Mouse (Mus musculus) cerebellum, postnatal 14 days (tissue): ENCODE data around the gene Lpcat3.

ENCODE experiments used
- DNase-seq, 2 experiments: peaks; one replicate each; pipeline ENCODE4 v3.0.0; 2021; ENCODE audit warnings: mixed read lengths in 2 of 2

Gene Lpcat3

DNA sequence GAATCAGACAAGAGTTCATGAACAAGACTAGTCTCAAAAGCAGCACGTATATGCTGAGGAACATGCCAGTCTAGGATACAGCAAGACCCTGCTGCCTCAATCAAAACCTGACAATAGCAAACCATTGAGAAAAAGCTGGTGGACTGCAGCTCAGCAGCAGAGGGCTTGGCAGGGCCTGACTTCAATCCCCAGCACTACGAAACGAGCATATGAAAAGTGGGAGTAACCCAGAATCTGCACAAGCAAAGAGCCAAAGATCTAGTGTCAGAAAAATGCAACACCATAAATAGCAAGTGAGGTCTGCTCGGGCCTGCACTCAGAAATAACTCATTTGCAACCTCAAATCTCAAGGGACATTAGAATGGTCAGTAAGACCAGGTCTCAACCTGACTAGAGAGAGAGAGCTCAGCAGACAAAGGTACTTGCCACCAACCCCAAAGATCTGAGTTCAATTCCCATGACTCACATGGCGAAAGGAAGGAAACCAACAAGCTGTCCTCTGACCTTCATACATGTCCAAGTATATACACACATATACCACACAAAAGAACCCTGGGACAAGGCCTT is 43.3 kb downstream of the Lpcat3 start:
- no peak for DNase-seq

DNA sequence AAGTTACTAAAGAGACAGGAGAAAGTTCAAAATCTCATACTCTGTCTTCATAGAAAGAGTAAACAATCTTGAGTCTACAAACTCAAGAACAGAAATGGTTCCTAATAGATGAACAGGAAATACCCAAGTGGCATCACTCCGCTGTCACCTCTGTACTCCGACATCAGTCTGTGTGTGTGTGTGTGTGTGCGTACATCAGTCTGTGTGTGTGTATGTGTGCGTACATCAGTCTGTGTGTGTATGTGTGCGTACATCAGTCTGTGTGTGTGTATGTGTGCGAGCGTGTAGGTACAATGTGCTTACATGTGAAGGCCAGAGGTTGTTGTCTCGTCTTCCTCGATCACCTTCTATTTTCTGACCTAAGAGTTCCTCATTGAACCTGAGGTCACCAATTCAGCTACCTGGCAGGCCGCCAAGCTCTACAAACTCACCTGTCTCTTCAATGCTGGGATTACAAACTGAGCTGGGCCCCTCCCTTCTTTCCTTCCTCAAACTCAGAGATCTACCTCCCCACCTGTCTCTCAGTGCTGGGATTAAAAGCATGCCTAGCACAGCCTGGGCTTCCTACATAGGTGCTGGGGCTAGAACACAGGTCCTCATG is 45.6 kb downstream of the Lpcat3 start:
- DNase-seq: no peak

DNA sequence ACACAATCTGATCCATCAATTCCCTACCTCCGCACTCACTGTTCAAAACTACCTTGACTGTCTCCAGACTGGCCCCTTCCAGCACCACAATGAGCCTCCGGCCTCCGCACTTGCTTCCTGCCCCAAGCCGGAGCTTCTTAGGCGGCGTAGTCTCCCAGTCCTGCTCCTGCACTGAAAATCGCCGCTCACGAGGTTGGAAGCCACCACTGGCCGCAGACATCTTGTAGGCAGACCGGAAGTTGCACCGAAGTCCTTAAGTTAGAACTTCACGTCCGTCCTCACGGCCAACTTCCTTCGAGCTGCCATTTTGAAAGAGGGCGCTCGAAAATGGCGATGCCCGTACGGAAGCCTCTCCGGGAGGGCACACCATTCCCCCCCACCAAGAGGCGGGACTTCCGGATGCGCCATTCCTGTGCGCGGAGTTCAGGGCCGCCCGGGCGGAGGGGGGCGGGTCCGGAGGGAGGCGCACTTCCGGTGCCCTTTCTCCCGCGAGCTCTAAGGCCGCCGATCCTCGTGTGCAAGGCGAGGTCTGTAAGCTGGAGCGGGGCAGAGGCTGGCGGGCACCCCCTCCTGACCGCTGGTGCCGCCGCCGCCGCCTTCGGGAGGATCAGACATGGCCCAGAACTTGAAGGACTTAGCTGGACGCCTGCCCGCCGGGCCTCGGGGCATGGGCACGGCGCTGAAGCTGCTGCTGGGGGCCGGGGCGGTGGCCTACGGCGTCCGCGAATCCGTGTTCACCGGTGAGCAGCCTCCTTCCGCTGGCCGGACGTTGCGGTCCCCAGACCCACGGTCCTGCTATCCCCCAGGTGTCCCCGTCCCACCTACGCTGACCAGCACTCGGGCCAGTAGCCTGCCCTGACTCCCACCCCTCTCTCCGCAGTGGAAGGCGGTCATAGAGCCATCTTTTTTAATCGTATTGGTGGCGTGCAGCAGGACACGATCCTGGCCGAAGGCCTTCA is 49.3 kb downstream of the Lpcat3 start, which contains the start of the genes Emg1 and Phb2:
Gene Emg1 (minus strand): TSS at position 355 of the 959 bp plus-strand sequence.
Gene Phb2 (plus strand): TSS at position 513 of the 959 bp plus-strand sequence.
- DNase-seq: peak; percentile 98 to 99

DNA sequence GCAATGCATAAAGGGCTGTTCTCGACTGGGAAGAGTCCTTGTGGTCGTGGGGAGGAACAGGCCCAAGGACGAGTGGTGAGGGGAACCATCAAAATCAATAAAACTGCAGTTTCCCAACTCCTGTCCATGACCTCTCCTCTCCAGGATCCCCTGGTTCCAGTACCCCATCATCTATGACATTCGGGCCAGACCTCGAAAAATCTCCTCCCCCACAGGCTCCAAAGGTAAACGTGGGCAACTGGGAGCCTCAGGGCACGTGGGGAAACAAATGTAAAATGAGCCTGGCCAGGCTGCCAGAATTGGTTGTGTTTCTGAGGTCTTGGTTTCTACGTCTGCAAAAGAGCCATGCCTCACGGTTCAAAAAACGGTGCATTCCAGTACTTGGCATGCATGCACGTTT is 50.1 kb downstream of the Lpcat3 start:
- DNase-seq: no peak

DNA sequence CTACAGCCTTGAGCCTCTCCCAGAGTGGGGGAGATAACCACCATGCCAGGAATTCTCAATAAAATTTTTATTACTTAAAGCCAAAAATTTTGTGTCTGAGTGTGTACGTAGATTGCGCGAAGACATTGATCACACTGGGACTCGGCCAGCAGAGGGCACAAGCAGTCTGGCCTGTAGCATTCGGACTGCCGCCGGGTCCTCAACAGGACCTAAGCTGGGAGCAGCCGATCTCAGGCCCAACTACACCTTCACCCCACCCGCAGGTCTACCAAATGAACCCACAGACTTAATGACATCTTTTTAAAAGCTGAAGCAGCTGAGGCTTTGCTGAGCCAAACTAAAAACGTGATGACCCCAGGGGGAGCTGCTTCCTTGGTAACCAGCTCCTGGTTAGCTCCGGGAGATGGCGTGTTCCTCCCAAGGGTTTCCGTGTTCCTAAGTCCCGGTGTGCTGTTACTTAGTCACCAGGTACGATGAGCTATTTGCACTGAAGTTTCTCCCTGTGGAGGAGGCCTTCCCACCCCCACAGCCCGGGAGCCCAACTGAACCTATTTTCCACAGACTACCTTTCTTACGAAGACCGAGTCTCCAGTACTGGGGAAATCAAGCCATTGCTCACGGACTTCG is 54.1 kb downstream of the Lpcat3 start:
- peak; percentile 58 to 67 for DNase-seq

DNA sequence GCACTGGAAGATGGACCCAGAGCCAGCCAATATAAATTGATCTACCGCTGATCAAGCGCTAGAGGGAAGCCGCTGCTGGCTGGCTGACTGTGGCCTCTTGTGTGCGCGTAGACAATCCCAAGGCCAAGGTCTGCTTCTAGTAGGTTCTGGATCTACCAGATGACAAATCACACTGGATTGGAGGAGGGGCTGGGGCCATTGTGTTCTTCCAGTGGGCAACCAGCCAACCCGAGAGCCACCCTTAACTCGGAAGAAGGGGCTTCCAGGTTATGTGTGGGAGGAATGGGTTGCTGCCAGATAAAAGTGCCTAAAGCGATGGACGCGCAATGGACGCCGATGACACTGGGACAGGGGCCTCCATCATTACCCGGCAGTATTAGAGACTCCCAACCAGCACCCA is 55.1 kb downstream of the Lpcat3 start:
- no peak for DNase-seq

DNA sequence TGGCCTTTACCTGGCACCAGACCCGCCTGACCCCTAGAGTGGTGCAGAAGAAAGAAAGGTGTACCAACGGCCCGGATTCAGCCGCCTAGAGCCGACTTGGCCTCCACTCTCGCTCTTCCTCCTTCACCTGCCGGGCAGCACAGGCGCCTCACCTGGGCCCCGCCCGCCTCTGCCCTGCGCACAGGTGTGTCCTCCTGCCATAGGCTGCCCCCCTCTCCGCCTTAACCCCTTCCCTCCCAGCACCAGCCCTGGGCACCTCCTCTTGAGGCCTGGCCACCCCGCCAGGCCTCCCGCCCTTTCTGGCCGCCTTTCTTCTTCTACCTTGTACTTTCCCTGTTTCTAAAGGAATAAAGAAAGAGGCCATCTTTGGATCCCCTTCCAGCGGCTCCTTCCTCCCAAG is 55.9 kb downstream of the Lpcat3 start:
- DNase-seq: no peak

DNA sequence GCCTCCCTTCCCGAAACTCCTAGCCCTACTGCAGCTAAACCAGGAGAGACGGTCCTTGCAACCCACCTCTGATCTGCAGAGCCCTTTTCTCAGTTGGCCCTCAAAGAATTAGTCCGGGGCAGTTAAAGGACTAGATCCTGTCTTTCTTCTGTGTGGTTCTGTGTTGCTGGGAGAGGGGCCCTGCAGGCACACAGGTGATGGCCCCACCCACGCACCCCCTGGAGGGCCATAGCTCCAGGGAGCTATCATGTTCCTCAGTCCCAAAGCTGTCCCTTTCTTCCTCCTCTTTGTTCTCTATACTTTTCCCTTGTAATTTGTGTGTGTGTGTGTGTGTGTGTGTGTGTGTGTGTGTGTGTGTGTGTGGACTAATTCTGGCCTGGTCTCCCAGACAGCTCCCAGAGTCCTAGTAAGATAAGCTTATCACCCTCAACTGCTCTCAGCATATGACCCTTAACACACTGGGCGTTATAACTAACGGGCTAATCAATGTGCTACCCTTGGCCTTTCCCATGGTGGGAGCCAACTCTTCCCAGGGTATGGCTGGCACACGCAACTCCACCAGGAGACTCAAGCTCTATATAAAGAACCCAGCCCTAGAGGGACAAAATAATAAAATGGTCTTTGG is 56.6 kb downstream of the Lpcat3 start:
- no peak for DNase-seq

DNA sequence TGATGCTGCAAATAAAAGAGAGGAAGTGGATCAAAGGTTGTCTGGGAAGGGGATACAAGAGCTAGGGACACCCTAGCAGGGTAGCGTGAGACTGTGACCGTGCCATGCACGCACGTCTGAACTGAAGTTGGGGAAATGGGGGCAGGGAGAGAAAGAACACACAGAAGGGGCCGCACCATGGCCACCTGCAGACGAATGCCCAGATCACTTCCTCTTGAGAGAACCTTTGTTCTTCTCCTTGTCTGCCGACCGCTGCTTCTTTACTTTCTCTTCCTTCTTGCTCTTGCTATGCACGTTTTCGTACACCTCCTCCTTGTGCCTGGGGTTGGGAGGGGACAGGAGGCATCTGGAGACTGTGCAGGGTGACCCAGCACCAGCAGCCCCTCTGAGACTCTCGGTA is 58.1 kb downstream of the Lpcat3 start:
- no peak for DNase-seq

DNA sequence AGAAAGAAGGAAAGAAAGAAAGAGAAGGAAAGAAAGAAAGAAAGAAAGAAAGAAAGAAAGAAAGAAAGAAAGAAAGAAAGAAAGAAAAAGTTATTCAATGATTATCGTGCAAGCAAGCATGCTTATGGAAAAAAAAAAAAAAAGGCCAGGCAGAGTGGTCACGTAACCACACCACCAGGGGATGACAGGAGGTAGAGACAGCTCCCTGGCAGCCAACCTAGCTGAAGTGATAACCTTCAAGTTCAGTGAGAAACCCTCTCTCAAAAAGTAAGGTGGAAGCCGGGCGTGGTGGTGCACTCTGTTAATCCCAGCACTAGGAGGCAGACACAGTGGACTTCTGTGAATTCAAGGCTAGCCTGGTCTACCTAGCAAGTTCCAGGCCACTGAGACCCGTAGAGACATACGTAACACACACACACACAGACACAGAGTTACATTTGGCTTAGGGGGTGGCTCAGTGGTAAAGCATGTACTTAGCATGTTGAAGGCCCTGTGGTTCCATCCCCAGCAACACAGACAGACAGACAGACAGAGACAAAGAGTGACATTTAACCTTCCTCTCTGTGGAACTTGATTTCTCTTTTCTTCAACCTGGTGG is 60.1 kb downstream of the Lpcat3 start:
- DNase-seq: no peak

DNA sequence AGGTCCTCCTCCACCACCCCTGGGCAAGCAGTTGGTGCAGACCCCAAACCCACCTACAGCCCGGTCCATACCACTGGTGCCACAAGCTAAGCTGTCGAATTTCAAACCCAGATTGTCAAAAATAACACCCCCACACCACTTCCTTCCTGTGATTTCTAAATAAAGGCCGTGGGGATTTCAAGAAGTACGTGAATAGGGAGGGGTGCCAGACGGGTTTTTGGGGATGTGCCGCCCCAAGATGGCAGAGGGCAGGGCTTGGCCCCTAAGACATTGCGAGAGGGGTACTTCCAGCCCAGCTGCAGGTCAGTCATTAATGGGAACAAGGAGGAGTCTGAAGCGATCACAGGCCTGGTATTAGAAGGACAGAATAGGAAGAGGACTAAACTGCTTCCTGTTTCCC is 60.7 kb downstream of the Lpcat3 start:
- DNase-seq: no peak

DNA sequence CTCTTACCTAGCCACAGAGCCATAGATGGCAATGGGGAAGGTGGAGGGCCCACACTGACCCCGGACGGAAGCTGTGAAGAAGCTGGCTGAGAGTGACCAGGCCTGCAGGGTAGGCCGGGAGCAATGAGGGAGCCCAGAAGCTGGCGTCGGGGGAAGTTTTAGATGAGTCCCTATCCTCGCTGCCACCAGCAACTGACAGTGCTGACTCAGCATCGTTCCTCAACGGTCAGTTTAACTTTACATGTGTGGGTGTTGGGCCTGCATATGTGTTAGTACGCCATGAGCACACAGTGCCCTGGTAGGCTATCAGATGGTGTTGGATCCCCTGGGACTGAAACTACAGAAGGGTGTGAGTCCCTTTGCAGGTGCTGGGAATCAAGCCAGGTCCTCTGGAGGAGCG is 61.6 kb downstream of the Lpcat3 start:
- no peak for DNase-seq

DNA sequence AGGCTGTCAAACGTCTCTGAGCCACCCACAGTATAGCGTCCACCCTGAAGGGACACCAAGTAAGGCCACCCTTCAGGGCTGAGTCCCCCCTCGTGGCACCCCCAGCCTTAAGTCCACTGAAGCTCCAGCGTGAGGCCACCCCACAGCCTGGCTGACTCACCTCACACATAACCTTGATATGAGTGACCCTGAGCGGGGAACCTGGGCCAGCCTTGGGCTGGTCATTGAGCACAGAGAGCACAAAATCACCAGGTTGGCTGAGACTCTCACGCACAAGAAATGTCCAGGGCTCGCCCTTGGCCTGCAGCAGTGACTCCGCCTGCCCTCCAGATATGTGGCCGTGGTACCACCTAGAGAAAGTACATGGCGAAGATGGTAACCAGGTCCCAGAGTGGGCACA is 65.8 kb downstream of the Lpcat3 start:
- DNase-seq: no peak

DNA sequence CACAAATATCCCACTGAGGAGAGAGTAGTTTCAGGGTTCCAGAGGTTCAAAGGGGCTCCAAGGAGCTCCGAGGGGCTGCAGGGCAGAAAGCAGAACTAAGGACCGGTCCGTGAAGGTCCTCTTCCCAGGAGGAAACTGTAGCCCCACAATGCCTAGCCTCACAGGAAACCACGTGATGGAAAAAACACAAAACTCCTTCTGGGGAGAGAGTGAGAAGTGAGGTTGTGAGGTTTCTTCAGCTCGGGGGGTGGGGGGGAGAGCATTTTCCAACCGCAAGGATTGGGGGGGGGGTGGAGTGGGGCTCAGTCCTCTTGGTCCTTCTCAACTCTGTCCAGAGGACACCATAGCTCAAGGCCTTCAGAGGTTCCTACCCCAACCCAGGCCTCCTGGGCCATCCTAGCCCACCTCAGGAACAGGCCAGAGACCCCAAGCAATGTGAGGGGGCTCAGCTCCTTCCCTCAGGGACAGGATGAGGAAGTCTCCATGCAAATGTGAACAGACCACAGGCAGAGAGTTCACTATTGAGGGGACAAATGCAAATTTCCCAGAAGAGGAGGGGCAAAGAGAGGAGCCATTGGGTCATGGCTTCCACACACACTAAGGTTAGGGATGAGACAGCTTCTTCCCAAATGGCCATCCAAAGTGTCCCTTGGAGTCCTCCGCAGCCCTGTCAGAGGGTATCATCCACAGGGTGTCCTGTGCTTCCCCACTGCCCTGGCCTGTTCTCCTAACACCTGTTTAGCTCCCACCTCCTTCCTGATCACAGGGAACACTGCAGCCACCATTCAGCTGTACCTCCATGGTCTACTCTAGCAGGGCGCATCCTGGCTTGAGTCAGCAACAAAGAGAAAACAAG is 67.3 kb downstream of the Lpcat3 start:
- DNase-seq: no peak

DNA sequence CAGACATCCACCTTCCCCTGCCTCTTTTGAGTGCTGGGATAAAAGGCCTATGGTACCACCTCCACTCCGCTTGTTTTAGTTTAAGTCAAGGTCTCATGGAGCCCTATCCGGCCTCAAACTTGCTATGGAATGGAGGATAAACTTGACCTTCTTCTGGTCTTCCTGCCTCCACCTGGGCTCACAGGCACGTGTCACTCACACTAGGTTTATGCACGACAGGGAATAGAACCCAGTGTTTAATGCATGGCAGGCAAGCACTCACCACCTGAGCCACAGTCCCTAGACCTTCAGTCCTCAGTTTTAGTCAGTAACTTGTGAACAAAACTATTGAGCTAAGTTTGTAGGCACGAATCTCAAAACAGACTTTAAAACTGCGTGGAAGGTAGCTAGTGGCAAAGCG is 68.2 kb downstream of the Lpcat3 start:
- DNase-seq: no peak

DNA sequence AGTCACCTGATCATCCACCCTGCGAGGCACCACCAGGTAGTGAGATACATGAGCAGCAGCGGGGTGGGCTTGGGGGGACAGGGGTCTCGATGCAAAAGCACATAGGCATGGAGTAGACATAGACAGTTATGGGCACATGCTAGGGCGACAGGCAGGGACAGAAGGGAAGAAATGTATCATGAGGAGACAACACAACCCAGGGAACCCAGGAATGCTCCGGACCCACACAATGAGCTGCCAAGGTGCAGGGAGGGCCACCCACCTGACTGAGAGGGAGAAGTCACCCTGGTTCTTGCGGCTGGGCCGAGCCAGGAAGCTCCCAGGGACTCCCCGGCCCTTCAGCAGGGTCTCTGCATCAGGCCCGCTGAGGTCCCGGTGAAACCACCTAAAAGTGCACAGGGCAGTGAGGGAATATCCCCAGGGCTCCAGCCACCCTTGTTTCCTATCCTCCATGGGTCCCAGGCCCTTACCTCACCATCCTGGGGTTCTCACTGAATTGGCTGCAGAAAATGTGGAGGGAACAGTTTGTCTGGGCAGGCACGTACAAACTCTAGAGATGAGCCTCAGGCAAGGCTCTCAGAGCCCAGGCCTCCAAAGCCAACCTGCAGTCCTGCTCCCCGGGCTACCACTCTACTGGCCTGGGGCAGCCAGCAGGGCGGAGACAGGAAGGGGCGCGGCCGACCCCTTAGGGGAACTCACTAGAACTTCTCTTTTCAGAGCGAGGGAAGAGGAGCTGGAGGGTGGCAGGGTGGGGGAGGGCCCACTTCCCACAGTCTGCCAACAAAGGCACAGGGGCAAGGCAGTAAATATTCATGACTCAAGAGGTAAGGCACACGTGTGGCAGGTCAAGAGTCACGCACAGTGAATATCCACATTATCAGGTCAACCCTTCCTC is 69.9 kb downstream of the Lpcat3 start:
- DNase-seq: no peak

DNA sequence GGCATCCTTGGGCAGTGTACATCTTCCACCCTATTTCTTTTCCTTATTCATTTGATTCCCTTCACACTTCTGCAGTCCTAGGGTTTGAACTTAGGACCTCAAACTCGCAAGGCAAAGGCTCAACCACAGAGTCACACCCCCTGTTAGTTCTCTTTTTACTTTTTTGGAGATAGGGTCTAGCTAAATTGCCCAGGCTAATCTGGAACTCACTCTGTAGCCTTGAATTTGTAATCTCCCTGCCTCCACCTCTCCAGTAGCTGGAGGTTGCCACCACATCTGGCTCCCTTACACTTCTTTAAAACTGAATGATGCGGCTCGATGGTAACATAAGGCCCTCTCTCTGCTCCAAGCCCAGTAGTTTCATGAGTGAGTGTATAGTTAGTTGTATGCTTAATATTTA is 71.6 kb downstream of the Lpcat3 start:
- DNase-seq: no peak

DNA sequence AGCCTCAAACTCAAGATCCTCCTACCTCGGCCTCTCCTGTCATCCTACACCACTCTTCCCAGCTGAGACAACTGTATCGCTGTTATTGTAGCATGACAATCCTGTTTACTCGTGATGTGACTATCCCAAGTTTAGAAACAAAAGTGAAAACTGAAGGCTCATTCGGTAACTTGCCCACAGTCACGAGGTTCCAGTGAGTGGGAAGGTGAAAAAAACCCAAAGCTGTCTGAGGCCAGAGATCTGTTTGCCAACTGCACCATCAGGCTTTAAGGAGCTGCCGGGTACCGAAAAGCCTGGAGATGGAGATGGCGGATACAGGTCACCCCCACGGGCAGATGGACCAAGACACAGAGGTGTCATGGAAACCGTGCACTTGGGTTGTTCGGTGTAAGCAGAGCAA is 74.2 kb downstream of the Lpcat3 start:
- DNase-seq: no peak

DNA sequence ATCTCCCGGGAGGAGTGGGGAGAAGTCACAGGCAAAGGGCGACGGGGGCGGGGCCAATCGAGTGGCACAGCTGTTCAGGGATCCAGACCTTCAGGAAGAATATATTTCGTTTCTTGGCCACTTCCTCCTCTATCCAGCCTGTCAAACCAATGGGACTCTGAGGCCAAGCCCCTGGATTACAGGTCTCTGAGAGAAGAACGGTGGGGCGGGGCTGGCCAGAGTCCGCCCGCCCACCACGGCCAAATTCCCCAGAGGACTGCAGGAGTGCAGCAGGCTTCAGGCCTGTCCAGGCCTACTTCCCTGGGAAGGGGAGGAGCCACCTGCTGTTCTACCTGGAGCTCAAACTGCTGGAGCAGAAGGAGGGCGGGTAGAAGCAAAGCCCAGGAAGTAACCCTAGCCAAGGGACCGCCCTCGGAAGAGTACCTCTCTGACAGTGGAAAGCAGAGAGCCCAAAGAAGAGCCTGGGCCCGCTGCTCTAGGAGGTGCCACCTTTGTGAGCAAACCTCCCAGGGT is 75.7 kb downstream of the Lpcat3 start, which contains the start of gene Ptpn6:
Gene Ptpn6 (minus strand): TSS at position 204 of the 513 bp plus-strand sequence.
- peak in 1 of 2 experiments; percentile 32 for DNase-seq

DNA sequence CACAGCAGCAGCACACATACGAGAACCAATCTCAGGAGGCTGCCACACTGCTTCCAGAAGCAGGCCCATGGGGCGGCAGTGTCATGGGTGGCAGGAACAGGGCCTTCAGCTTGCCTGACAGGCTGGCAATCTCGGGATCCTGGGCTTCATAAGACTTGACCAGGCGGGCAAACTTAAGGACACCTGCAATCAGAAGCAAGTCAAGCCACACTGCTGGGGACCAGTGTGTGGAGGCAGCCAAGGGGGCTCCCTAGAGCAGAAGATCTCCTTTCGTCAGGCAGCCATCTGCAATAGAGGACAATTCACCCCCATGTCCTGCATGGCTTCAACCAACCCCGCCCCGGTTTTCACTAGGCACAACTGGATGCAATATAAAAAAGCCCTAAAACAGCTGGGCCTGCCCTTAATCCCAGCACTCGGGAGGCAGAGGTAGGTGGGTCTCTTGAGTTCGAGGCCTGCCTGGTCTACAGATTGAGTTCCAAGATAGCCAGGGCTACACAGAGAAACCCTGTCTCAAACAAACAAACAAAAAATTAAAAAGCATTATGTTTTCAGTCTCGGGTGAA is 76.5 kb downstream of the Lpcat3 start:
- DNase-seq: no peak
